Mouse (Mus musculus) embryonic facial prominence, embryonic 15.5 days (tissue): ENCODE results near the gene Atxn7. TPM values are rescaled to one million over a fixed set of nuclear protein-coding genes. Genes with fewer than 3 reads are reported as not detected.

Source experiments
- ATAC-seq: fragments of 200-750 bp; cut with Nextera tagmentation; 2 replicates; pipeline ENCODE4 v1.8.0; 2017; ENCODE audit warnings: low read depth, moderate TSS enrichment; ENCODE audit not compliant: insufficient number of reproducible peaks, low FRiP score, low TSS enrichment
- H3K27ac ChIP-seq: fragments of 300-500 bp; sonication (generic); replicated peaks from 2 replicates; pipeline ENCODE4 v1.5.1; 2015; ENCODE audit warnings: mild to moderate bottlenecking, inconsistent platforms
- H3K27me3 ChIP-seq: fragments of 300-500 bp; sonication (generic); 2 replicates; pipeline ENCODE4 v1.6.1; 2015; ENCODE audit warnings: inconsistent platforms
- H3K36me3 ChIP-seq: fragments of 300-500 bp; sonication (generic); 2 replicates; pipeline ENCODE4 v1.6.1; 2015; ENCODE audit warnings: mild to moderate bottlenecking, inconsistent platforms
- H3K4me1 ChIP-seq: fragments of 300-500 bp; sonication (generic); 2 replicates; pipeline ENCODE4 v1.6.1; 2015; ENCODE audit warnings: inconsistent platforms
- H3K4me2 ChIP-seq: fragments of 300-500 bp; sonication (generic); replicated peaks from 2 replicates; pipeline ENCODE4 v1.6.1; 2015; ENCODE audit warnings: mild to moderate bottlenecking, inconsistent platforms
- H3K4me3 ChIP-seq: fragments of 300-500 bp; sonication (generic); replicated peaks from 2 replicates; pipeline ENCODE4 v1.5.1; 2015; ENCODE audit warnings: mild to moderate bottlenecking, inconsistent platforms
- H3K9ac ChIP-seq: fragments of 300-500 bp; sonication (generic); 2 replicates; pipeline ENCODE4 v1.6.1; 2015; ENCODE audit warnings: inconsistent platforms
- H3K9me3 ChIP-seq: fragments of 300-500 bp; sonication (generic); replicated peaks from 2 replicates; pipeline ENCODE4 v1.6.1; 2016; ENCODE audit warnings: inconsistent platforms
- WGBS: fragments of 180-500 bp; shearing (Covaris S2); methylation state at CpG from one replicate; pipeline ENCODE4 v1.1.7; 2015; 5-methylcytosine and 5-hydroxymethylcytosine counted together
- polyA plus RNA-seq: library from polyadenylated mRNA; unstranded; fragments of >200 nt; fragmentation: Nextera tagmentation; extraction: Ambion mirVana; gene quantifications from 2 replicates; pipeline ENCODE4 v1.2.1, GENCODE M21; 2015

Atxn7 gene
- polyA plus RNA-seq, 1 experiment from 2014 or later = 6.2 TPM

GRCm38 (mm10) chr14:14088016-14088791 is 127.0 kb downstream of the Atxn7 start:
- ATAC-seq = no peak
- WGBS = 81% methylated on average over 9 of the region's 9 CpGs
- H3K36me3 ChIP-seq = peaks cover 35% of the 10 kb centered on the region

GRCm38 (mm10) chr14:14090571-14090970 is 129.3 kb downstream of the Atxn7 start:
- ATAC-seq = no peak
- Histone ChIP-seq H3K9me3 (no peaks in the 10 kb centered on the region), H3K4me1 (no peaks in the 10 kb centered on the region), H3K27ac (no peak overlapping the region), H3K9ac (no peak overlapping the region), H3K4me2 (no peak overlapping the region), H3K36me3 (peaks cover 42% of the 10 kb centered on the region), H3K27me3 (no peaks in the 10 kb centered on the region), H3K4me3 (no peak overlapping the region)
- 90% methylated on average over 6 of the region's 6 CpGs for WGBS

More at GRCm38 (mm10) chr14:14088016-14088791, 127.0 kb downstream of the Atxn7 start:
- no peaks in the 10 kb centered on the region for H3K9me3 ChIP-seq
- H3K27me3 ChIP-seq = no peaks in the 10 kb centered on the region
- no peaks in the 10 kb centered on the region for H3K4me1 ChIP-seq
- no peak overlapping the region for H3K27ac ChIP-seq
- H3K4me2 ChIP-seq = no peak overlapping the region
- no peak overlapping the region for H3K9ac ChIP-seq
- no peak overlapping the region for H3K4me3 ChIP-seq

- peaks cover 56% of the 10 kb centered on the region for H3K36me3 ChIP-seq
- ATAC-seq = no peak
- no peak overlapping the region for H3K4me2 ChIP-seq
- no peaks in the 10 kb centered on the region for H3K4me1 ChIP-seq
- no peak overlapping the region for H3K9ac ChIP-seq
- no peak overlapping the region for H3K27ac ChIP-seq
- H3K4me3 ChIP-seq = no peak overlapping the region
- no peaks in the 10 kb centered on the region for H3K27me3 ChIP-seq
- no peaks in the 10 kb centered on the region for H3K9me3 ChIP-seq
- WGBS = 30% methylated on average over 10 of the region's 10 CpGs
These were observed 137.2 kb downstream of the Atxn7 start for GRCm38 (mm10) chr14:14098330-14098980.

- Histone ChIP-seq H3K4me3 (no peak overlapping the region), H3K9ac (no peak overlapping the region), H3K36me3 (peaks cover 54% of the 10 kb centered on the region), H3K27me3 (no peaks in the 10 kb centered on the region), H3K9me3 (no peaks in the 10 kb centered on the region), H3K4me2 (no peak overlapping the region), H3K27ac (no peak overlapping the region), H3K4me1 (no peaks in the 10 kb centered on the region)
- no peak for ATAC-seq
- 93% methylated on average over 8 of the region's 8 CpGs for WGBS
These were observed 139.6 kb downstream of the Atxn7 start for GRCm38 (mm10) chr14:14100773-14101280.

GRCm38 (mm10) chr14:14101296-14101695 is 140.1 kb downstream of the Atxn7 start:
- H3K27me3 ChIP-seq = no peaks in the 10 kb centered on the region
- no peak overlapping the region for H3K4me2 ChIP-seq
- ATAC-seq = no peak
- WGBS = 88% methylated on average over 9 of the region's 9 CpGs
- no peak overlapping the region for H3K4me3 ChIP-seq
- H3K27ac ChIP-seq = no peak overlapping the region
- peaks cover 50% of the 10 kb centered on the region for H3K36me3 ChIP-seq
- H3K9ac ChIP-seq = no peak overlapping the region
- H3K4me1 ChIP-seq = no peaks in the 10 kb centered on the region
- no peaks in the 10 kb centered on the region for H3K9me3 ChIP-seq

GRCm38 (mm10) chr14:14104213-14104929 is 143.1 kb downstream of the Atxn7 start:
- H3K27ac ChIP-seq = no peak overlapping the region
- no peaks in the 10 kb centered on the region for H3K4me1 ChIP-seq
- no peaks in the 10 kb centered on the region for H3K9me3 ChIP-seq
- whole genome bisulfite sequencing = 76% methylated on average over 13 of the region's 13 CpGs
- peaks cover 43% of the 10 kb centered on the region for H3K36me3 ChIP-seq
- no peak overlapping the region for H3K4me2 ChIP-seq
- no peak overlapping the region for H3K9ac ChIP-seq
- no peak overlapping the region for H3K4me3 ChIP-seq
- no peak for ATAC-seq
- no peaks in the 10 kb centered on the region for H3K27me3 ChIP-seq

- no peaks in the 10 kb centered on the region for H3K4me1 ChIP-seq
These were observed 143.7 kb downstream of the Atxn7 start for GRCm38 (mm10) chr14:14104930-14105318.

GRCm38 (mm10) chr14:14110710-14111109 is 149.5 kb downstream of the Atxn7 start:
- Histone ChIP-seq H3K9me3 (no peaks in the 10 kb centered on the region), H3K9ac (no peak overlapping the region), H3K4me1 (no peaks in the 10 kb centered on the region), H3K4me3 (no peak overlapping the region), H3K4me2 (no peak overlapping the region), H3K36me3 (peaks cover 46% of the 10 kb centered on the region), H3K27me3 (no peaks in the 10 kb centered on the region), H3K27ac (no peak overlapping the region)
- no peak for ATAC-seq
- WGBS = 85% methylated on average over 4 of the region's 4 CpGs

More at GRCm38 (mm10) chr14:14104930-14105318, 143.7 kb downstream of the Atxn7 start:
- no peaks in the 10 kb centered on the region for H3K27me3 ChIP-seq
- no peak overlapping the region for H3K4me2 ChIP-seq
- H3K4me3 ChIP-seq = no peak overlapping the region
- ATAC-seq = no peak
- peaks cover 37% of the 10 kb centered on the region for H3K36me3 ChIP-seq
- H3K9ac ChIP-seq = no peak overlapping the region
- no peaks in the 10 kb centered on the region for H3K9me3 ChIP-seq
- H3K27ac ChIP-seq = no peak overlapping the region
- WGBS = 69% methylated on average over 2 of the region's 2 CpGs

GRCm38 (mm10) chr14:14120230-14121096 is 159.2 kb downstream of the Atxn7 start, which contains the start of gene Psmd6:
Psmd6 (minus strand) TSS chr14:14120984.
- Histone ChIP-seq H3K4me3 (peak within 1 kb of the TSS; percentile 95), H3K4me2 (peak within 1 kb of the TSS; percentile 82), H3K36me3 (peaks cover 23% of the 10 kb centered on the region; the same call in 1 of the 2 replicates), H3K9ac (peak within 1 kb of the TSS; percentile 92), H3K4me1 (peaks cover 13% of the 10 kb centered on the region; the same call in 1 of the 2 replicates), H3K9me3 (no peaks in the 10 kb centered on the region), H3K27ac (peak within 1 kb of the TSS; percentile 89), H3K27me3 (no peaks in the 10 kb centered on the region)
- peak; percentile 92 for ATAC-seq
- 1% methylated on average over 68 of the region's 68 CpGs for WGBS
